Mouse (Mus musculus) G1E-ER4 (cell line): ENCODE results near the gene 2310022A10Rik. TPM values are rescaled to one million over a fixed set of nuclear protein-coding genes. Genes with fewer than 3 reads are reported as not detected.

Experiments
- GATA1 ChIP-seq: IDR thresholded peaks from one replicate; pipeline ENCODE4 v1.8.0; 2012; ENCODE audit warnings: low read length, inconsistent platforms
- polyA plus RNA-seq: library from polyadenylated mRNA; stranded (reverse); fragments of >175 nt; gene quantifications from 2 replicates; pipeline ENCODE4 v1.2.3, GENCODE M21; 2012

Gene 2310022A10Rik
- polyA plus RNA-seq: 75.9 and 80.9 TPM in 2 replicates

DNA sequence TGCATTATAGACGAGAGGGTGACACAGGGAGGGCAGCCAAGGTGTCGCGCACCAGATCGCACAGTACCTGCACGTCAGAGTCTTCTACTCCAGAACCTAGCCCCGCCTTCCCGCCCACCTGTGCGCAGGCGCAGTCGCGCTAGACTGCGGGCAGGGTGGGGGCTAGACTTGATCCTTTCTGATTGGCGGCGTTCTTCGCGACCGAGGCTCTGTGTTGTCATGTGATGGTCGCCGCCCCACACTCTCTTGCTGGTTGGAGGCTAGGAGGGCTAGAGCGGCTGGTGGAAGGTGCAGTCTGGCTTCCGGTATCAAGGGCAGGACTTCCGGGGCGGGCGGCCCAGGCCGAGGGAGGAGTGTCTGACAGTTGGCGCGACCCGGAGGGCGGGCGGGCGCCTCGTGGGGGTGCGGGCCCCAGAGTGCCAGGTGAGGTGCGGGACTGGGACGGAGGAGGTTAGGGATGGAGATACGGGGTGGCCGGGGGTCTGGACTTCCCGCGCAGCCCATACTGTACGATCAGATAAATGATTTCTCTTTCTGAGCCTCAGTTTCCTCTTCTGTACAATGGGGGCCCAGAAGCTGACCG is at the start of gene 2310022A10Rik, which contains the start of gene Pld3:
TSS of gene 2310022A10Rik (plus strand) at position 303 of the 583 bp plus-strand sequence.
TSS of gene Pld3 (minus strand) at position 288 of the 583 bp plus-strand sequence.
- no peak for TF ChIP-seq GATA1

DNA sequence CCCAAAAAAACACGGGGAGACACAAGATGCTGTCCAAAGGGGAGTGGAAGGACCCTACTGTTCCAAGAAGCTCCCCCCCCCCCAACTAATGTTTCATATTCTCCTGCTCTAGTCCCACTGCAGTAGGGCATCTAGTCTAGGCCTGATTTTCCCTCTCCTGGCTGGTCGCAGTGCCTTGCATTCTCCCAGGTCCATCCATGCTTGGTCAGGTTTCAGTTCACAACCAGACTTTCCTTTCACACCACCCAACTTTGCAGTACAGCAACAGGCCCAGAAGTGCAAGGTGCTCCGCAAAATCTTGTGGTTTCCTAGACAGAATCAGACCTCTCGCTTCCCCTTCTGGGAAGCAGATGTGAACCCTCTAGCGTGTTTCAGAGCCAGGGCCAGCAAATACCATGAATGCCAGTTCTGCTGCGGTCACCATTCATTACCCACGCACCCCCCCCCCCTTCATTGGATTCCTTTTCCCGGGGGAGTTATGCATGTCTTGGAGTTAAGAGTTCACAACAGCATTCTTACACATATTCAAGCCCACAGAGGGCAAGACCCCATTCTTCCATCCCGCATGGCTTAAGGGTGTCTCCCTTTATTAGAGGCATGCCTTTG is 46.2 kb upstream of the 2310022A10Rik start:
- no peak for TF ChIP-seq GATA1

DNA sequence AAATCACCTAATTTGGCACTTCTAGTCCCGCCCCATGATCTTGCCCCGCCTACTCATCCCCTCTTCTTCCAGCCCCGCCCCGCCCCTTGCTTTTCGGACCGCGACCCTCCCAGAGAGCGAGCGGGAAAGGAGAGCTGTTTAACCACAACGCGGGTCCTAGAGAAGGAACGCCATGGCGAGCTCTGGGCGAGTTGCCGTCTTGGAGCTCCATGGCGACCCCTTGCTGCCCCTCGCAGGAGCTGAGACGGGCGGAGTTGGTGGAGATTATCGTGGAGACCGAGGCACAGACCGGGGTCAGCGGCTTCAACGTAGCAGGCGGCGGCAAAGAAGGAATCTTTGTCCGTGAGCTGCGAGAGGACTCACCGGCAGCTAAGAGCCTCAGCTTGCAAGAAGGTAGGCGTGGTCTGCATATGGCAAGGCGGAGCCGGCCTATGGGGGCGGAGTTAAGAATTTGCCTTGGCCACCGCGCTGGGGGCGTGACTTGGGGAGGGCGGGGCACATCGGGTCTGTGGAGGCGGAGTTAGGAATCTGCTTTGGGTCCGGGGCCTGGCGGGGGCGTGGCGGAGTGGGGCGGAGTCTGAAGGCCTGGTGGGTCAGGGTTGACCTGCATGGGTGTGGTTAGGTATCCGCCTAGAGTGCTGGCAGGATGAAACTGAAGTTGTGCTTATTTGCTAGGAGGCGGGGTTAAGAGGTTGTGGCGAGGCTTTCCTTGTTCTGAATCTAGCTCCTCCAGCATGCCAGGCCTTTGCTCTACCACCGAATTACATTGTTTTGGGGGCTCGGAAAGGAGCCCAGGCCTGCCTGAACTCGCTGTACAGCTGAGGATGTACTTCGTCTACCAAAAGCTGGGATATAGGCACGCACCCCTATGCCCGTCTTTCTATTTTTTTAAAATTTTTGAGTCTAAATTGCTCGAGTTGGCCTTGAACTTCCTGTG is 45.1 kb upstream of the 2310022A10Rik start:
- TF ChIP-seq GATA1: no peak

DNA sequence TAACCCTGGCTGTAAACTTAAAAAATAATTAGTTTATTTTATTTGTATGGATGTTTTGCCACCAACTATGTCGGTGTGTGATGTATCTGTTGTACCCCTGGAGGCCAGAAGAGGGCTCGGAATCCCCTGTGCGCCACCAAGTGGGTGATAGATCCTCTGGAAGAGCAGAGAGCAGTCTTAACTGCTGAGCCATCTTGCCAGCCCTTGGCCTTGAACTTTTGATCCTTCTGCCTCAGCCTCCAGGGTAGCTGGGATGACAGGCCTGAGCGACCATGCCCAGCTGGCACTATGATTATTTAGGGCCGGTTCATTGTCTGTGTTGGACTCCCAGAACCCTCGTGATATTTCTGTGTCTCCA is 44.4 kb upstream of the 2310022A10Rik start:
- no peak for TF ChIP-seq GATA1

DNA sequence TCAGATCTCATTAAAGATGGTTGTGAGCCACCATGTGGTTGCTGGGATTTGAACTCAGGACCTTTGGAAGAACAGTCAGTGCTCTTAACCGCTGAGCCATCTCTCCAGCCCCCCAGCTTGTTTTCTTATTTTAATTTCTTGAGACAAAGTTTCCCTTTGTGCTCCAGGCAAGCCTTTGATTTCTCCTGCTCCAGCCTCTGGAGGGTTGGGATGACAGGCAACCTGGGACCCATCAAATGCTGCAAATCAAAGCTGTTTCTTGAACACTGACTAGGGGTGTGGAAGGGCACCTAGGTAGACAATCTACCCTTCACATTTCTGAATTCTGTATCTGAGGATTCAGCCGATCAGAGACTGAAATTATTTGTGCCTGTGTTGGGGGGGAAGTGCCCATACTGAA is 42.2 kb upstream of the 2310022A10Rik start:
- TF ChIP-seq GATA1: no peak

DNA sequence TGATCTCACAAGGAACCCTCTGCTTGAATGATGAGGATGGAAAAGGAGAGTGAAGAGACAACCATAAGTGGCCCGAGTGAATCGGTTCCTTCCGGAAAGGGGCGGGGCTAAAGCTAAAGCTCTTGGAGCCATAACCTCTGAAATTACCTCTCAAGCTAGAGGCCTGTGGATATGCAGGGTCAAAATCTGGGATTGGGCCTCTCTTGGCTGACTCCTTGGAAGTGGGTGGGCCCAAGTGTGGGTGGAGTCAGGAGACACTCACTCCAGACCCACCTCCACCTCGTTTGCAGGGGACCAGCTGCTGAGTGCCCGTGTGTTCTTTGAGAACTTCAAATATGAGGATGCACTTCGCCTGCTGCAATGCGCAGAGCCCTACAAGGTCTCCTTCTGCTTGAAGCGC is 38.1 kb upstream of the 2310022A10Rik start:
- no peak for TF ChIP-seq GATA1

DNA sequence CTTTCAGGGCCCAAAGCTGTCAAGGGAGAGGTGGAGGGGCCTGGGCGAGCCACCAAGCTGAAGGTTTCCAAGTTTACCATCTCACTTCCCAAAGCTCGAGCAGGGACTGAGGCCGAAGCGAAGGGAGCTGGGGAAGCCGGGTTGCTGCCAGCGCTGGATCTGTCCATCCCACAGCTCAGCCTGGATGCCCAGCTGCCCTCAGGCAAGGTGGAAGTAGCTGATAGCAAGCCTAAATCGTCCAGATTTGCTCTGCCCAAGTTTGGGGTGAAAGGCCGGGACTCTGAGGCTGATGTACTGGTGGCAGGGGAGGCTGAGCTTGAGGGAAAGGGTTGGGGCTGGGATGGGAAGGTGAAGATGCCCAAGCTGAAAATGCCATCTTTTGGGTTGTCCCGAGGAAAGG is 34.7 kb upstream of the 2310022A10Rik start:
- no peak for TF ChIP-seq GATA1

DNA sequence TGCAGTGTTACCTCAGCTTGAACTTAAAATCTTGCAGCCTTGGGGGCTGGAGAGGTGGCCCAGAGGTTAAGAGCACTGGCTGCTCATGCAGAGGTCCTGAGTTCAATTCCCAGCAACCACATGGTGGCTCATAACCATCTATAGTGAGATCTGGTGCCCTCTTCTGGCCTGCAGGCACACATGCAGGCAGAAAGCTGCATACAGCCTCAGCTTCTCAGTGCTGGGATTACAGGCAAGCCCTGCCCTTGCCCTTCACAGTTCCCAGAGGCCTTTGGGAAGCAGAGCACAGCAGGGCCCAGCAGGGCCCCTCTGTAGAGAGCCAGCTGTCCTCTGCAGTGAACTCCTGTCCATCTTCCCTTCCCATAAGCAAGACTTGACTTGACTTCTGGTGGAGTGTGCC is 32.9 kb upstream of the 2310022A10Rik start:
- TF ChIP-seq GATA1: no peak

DNA sequence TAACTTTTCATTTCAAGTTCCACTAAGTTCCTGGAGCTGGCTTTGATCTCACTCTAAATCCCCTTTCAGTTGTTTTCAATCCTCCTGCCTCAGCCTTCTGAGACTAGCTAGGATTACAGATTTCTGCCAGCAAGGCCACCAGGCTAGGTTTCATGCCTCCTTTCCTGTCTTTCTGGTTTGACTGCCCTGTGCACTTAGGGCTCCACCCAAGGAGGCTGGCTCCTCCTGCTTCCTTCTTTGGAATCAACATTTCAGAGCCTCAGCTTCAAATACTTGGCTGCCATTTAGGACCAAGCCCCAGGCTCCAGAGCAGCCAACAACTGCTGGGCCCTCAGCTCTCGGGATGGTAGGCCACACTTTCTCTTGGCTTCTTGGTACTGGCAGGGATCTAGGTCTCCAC is 32.4 kb upstream of the 2310022A10Rik start:
- no peak for TF ChIP-seq GATA1

DNA sequence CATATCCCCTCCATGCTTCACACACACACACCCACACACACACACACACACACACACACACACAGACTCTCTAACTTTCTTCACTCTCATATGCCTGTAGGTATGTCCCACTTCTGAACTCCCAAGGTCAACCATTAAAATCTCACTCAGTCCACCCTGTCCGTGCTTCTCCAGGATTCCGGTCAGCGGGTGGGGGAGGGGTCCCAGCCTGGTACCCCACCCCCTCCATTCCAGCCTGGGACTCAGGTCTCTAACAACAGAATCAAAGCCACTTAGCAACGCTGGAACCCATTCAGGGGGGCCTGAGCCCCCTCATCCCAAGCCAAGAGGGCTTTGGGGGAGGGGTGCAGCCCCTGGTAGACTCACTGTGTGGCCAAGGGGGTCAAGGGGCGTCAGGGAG is 30.1 kb upstream of the 2310022A10Rik start, which contains the start of gene Hipk4:
TSS of gene Hipk4 (plus strand) at position 301 of the 400 bp plus-strand sequence.
- no peak for TF ChIP-seq GATA1

DNA sequence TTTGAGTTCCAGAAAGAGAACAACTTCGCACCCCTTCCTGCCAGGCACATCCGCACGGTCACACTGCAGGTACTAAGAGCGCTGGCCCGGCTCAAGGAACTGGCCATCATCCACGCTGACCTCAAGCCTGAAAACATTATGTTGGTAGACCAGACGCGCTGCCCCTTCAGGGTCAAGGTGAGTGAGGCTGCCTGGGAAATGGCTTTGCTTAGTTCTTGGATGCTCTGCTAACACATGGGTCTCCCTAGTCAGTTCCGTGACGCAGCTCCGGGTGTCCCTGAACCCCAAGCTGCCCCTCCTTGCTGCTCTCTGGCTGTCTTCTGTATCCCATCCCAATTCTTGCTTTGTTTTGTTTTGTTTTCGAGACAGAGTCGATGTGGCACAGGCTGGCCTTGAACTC is 29.2 kb upstream of the 2310022A10Rik start:
- TF ChIP-seq GATA1: no peak

DNA sequence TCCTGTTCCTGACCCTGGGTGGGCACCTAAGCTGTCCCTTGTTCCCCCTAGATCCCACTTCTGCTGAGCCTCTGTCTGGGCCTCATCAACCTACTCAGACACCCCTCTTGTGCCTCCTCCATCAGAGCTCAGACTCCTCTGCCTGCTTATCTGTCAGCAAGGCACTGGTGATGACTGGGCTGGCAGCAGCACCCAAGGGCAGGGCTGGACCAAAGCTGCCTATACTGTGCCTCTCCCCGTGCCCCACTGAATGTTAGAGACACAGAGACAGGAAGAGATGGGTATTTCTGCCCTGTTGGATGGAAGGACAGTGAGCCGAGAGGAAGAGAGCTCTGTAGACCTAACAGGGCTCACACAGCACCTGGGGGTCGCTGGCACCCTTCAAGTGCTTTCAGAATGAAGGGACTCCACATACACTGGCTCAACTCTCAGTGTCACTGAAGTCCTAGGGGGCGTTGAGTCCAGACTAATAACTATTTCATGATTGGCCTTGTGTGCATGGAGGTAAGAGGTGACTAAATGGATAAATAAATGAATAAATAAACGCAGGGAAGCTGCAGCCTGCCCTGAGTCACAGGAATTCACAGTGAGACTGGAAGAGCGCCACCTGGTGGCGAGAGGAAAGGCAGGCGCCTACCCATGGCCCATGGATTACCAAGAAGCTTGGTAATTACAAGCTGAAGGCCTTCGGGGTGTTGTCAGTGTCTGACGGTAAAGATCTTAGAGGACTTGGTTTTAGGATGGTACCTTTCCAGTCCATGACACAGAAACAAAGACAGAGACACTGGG is 26.8 kb upstream of the 2310022A10Rik start:
- TF ChIP-seq GATA1: no peak

DNA sequence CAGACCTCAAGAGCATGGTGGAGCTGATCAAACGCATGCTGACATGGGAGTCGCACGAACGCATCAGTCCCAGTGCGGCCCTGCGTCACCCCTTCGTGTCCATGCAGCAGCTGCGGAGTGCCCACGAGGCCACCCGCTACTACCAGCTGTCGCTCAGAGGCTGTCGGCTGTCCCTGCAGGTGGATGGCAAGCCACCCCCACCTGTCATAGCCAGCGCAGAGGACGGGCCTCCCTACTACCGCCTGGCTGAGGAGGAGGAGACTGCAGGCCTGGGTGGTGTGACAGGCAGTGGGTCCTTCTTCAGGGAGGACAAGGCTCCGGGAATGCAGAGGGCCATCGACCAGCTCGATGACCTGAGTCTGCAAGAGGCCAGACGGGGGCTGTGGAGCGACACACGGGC is 24.0 kb upstream of the 2310022A10Rik start:
- no peak for TF ChIP-seq GATA1

DNA sequence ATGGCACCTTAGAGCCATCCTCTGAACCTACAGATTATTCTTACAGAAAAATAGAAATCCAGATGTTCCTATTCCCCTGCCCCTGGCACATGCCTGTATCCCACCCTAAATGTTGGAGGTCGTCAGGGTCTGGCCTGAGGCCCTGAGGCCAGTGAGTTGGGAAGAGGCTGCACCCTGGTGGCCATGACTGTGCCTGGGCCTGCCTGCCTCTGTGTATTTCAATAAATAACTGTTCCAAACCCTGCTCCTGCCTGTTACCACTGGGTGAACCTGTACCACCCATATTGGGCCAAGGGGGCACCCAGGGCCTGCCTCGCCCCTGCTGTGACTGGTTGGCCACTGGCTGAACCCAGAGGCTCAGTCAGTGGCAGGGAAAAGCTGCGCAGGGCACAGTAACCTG is 22.1 kb upstream of the 2310022A10Rik start:
- no peak for TF ChIP-seq GATA1

DNA sequence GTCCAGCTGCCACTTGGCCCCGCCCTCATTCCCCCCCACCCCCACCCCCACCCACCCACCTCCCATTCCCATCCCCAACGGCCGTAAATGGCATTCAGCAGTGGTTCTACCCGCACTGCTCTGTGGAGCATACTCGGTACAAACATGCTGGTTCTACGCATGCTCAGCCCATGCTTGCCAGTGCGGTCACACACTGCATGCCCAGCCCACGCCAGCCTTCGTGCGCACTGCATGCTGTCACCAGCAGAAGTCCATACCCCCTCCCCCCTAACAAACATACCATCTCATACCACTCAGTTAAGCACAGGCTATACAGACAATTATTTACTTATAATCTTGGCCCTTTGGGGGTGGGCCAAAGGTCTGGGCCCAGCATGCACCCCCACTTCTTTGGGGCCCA is 21.3 kb upstream of the 2310022A10Rik start:
- TF ChIP-seq GATA1: no peak

DNA sequence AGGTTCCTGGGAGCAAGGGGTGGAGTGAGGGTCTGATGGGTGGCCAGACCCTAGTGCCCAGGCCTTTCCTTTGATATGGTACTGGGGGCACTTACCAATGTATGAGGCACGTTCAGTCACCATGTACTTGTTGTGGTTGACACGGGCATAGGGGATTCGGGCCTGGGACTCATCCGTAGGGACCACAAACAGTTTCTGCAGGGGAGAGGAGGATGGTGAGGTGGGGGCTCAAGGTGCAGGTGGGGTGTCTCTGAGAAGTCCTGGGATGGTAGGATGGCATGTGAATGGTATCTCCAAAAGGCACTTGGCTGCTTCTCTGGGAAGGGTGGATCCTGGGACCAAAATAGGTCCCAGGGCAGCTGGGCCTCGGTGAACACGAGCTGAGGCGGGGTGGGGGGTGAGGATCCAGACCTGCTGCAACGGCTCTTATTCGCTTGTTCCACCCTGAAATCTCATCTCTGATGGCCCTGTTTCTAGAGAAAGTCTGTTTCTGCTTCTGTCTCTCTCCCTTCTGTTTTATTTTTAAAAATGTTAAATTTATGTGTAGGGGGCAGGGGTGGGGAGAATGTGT is 20.5 kb upstream of the 2310022A10Rik start:
- TF ChIP-seq GATA1: no peak
